Mouse (Mus musculus): ENCODE data around the gene Rrp12.

GRCm38 (mm10) chr19:41829381-41830105 lies 66.4 kb downstream of the Rrp12 start, which contains the start of gene Frat1:
- TF ChIP-seq CTCF (IDR thresholded peaks at IDR 0.05): peak; percentile 37
- peak; percentile 36 for TF ChIP-seq EP300 (IDR thresholded peaks at IDR 0.05)
